Mouse (Mus musculus): ENCODE measurements at regions not wholly inside any gene's neighbourhood (a gene's known extent, or its start where the extent isn't known, plus 50 kb on each side); places are given as distances from the start of the nearest gene placed in this dataset.

GRCm38 (mm10) chr9:46498861-46499260 lies 179.1 kb upstream of the 4931429L15Rik start:
- no peak for DNase-seq (ENCODE audit: low read depth, low spot score)
- Histone ChIP-seq H3K9me3 (replicated peaks; ENCODE audit: insufficient read depth, low read length) (no peaks in the 10 kb centered on the region), H3K4me3 (ENCODE audit: control insufficient read depth in 1 of 2, insufficient read depth in 1 of 2, low read depth in 2 of 2, low read length in 2 of 2) (no peak overlapping the region), H3K79me2 (ENCODE audit: control insufficient read depth, insufficient read depth, low read length, poor library complexity) (no peaks in the 10 kb centered on the region), H3K27ac (ENCODE audit: control insufficient read depth, low read depth, low read length) (no peak overlapping the region), H3K4me1 (ENCODE audit: control insufficient read depth in 1 of 2, insufficient read depth in 2 of 2, low read length in 2 of 2) (no peaks in the 10 kb centered on the region), H3K27me3 (ENCODE audit: control insufficient read depth in 1 of 2, insufficient read depth in 2 of 2, low read length in 2 of 2) (no peaks in the 10 kb centered on the region), H3K36me3 (ENCODE audit: control insufficient read depth in 1 of 2, insufficient read depth in 2 of 2, low read length in 2 of 2) (no peaks in the 10 kb centered on the region), H3K9ac (ENCODE audit: control insufficient read depth, low read depth, low read length, poor library complexity, severe bottlenecking) (no peak overlapping the region)
- TF ChIP-seq ZNF384 (IDR thresholded peaks at IDR 0.05; ENCODE audit: low read depth, low read length): no peak
- TF ChIP-seq SMC3 (IDR thresholded peaks at IDR 0.05; ENCODE audit: low read depth, low read length): no peak
- TF ChIP-seq USF2 (IDR thresholded peaks at IDR 0.05; ENCODE audit: borderline replicate concordance in 1 of 2, insufficient read depth in 1 of 2, low read depth in 1 of 2, low read length in 2 of 2): no peak
- TF ChIP-seq CHD1 (IDR thresholded peaks at IDR 0.05; ENCODE audit: low read depth, low read length): no peak
- no peak for TF ChIP-seq RAD21 (IDR thresholded peaks at IDR 0.05; ENCODE audit: low read depth, low read length)
- TF ChIP-seq POLR2AphosphoS2 (IDR thresholded peaks at IDR 0.05; ENCODE audit: low read length): no peak
- TF ChIP-seq UBTF (IDR thresholded peaks at IDR 0.05; ENCODE audit: borderline replicate concordance, insufficient read depth, low read depth, low read length): no peak
- TF ChIP-seq GATA1 (IDR thresholded peaks at IDR 0.05; ENCODE audit: low read depth, low read length): no peak
- no peak for TF ChIP-seq JUND (IDR thresholded peaks at IDR 0.05; ENCODE audit: low read depth, low read length)

GRCm38 (mm10) chr9:46495276-46495675 lies 175.5 kb upstream of the 4931429L15Rik start:
- Histone ChIP-seq H3K4me1 (ENCODE audit: control insufficient read depth in 1 of 2, insufficient read depth in 2 of 2, low read length in 2 of 2) (no peaks in the 10 kb centered on the region), H3K4me3 (ENCODE audit: control insufficient read depth in 1 of 2, insufficient read depth in 1 of 2, low read depth in 2 of 2, low read length in 2 of 2) (no peak overlapping the region), H3K27me3 (ENCODE audit: control insufficient read depth in 1 of 2, insufficient read depth in 2 of 2, low read length in 2 of 2) (no peaks in the 10 kb centered on the region), H3K27ac (ENCODE audit: control insufficient read depth, low read depth, low read length) (no peak overlapping the region), H3K36me3 (ENCODE audit: control insufficient read depth in 1 of 2, insufficient read depth in 2 of 2, low read length in 2 of 2) (no peaks in the 10 kb centered on the region), H3K9ac (ENCODE audit: control insufficient read depth, low read depth, low read length, poor library complexity, severe bottlenecking) (no peak overlapping the region), H3K9me3 (replicated peaks; ENCODE audit: insufficient read depth, low read length) (no peaks in the 10 kb centered on the region), H3K79me2 (ENCODE audit: control insufficient read depth, insufficient read depth, low read length, poor library complexity) (no peaks in the 10 kb centered on the region)
- no peak for DNase-seq (ENCODE audit: low read depth, low spot score)
- TF ChIP-seq TAL1 (IDR thresholded peaks at IDR 0.05; ENCODE audit: low read length) (no peak), MEF2A (IDR thresholded peaks at IDR 0.05; ENCODE audit: extremely low read depth, insufficient replicate concordance, low read depth, low read length, poor library complexity, severe bottlenecking) (no peak), GATA1 (IDR thresholded peaks at IDR 0.05; ENCODE audit: low read depth, low read length) (no peak), JUND (IDR thresholded peaks at IDR 0.05; ENCODE audit: low read depth, low read length) (no peak), MXI1 (IDR thresholded peaks at IDR 0.05; ENCODE audit: low read depth, low read length) (no peak), POLR2A (IDR thresholded peaks at IDR 0.05; ENCODE audit: control insufficient read depth in 1 of 2, insufficient read depth in 1 of 2, low read depth in 1 of 2, low read length in 2 of 2, poor library complexity in 1 of 2) (no peak), POLR2AphosphoS2 (IDR thresholded peaks at IDR 0.05; ENCODE audit: low read length) (no peak), ZMIZ1 (IDR thresholded peaks at IDR 0.05; ENCODE audit: low read depth, low read length) (no peak), POLR2AphosphoS5 (IDR thresholded peaks at IDR 0.05; ENCODE audit: borderline replicate concordance, low read depth, low read length) (no peak), GABPA (IDR thresholded peaks at IDR 0.05; ENCODE audit: low read depth, low read length) (no peak)

Data from MEL (cell line).